Mouse (Mus musculus) spleen, adult 18-20 months (tissue): ENCODE results near the gene Nme8.

ENCODE experiments used
- DNase-seq, 2 experiments: peaks; one replicate each; pipeline ENCODE4 v3.0.0; 2022; ENCODE audit warnings: mixed read lengths in 2 of 2

Gene Nme8

GRCm38 (mm10) chr13:19697790-19698189 lies at the start of gene Nme8:
Nme8 (minus strand) TSS chr13:19697794.
- DNase-seq = no peak

GRCm38 (mm10) chr13:19745741-19746140 lies 48.1 kb upstream of the Nme8 start:
- DNase-seq = no peak

- DNase-seq = no peak
Observed at GRCm38 (mm10) chr13:19744536-19744935, 46.9 kb upstream of the Nme8 start.

- no peak for DNase-seq
Observed at GRCm38 (mm10) chr13:19734597-19734996, 37.0 kb upstream of the Nme8 start.

- DNase-seq = peak in 1 of 2 experiments; percentile 5
Observed at GRCm38 (mm10) chr13:19730826-19731225, 33.2 kb upstream of the Nme8 start.

GRCm38 (mm10) chr13:19718954-19719353 lies 21.4 kb upstream of the Nme8 start:
- no peak for DNase-seq

- DNase-seq = no peak
Observed at GRCm38 (mm10) chr13:19717201-19717600, 19.6 kb upstream of the Nme8 start.

GRCm38 (mm10) chr13:19703806-19704205 lies 6.2 kb upstream of the Nme8 start:
- no peak for DNase-seq

- no peak for DNase-seq
Observed at GRCm38 (mm10) chr13:19701443-19702078, 4.0 kb upstream of the Nme8 start.

- DNase-seq = no peak
Observed at GRCm38 (mm10) chr13:19700733-19701442, 3.3 kb upstream of the Nme8 start.

GRCm38 (mm10) chr13:19698524-19699173 lies 1.1 kb upstream of the Nme8 start:
- peak in 1 of 2 experiments; percentile 6 for DNase-seq

- DNase-seq = no peak
Observed at GRCm38 (mm10) chr13:19690417-19690816, 7.2 kb downstream of the Nme8 start.

- DNase-seq = no peak
Observed at GRCm38 (mm10) chr13:19689971-19690370, 7.6 kb downstream of the Nme8 start.

- peak in 1 of 2 experiments; percentile 36 for DNase-seq
Observed at GRCm38 (mm10) chr13:19684007-19684406, 13.6 kb downstream of the Nme8 start.

GRCm38 (mm10) chr13:19682879-19683640 lies 14.5 kb downstream of the Nme8 start:
- no peak for DNase-seq

- DNase-seq = no peak
Observed at GRCm38 (mm10) chr13:19674601-19675000, 23.0 kb downstream of the Nme8 start.

GRCm38 (mm10) chr13:19674025-19674424 lies 23.6 kb downstream of the Nme8 start:
- DNase-seq = no peak

GRCm38 (mm10) chr13:19668355-19669140 lies 29.0 kb downstream of the Nme8 start:
- DNase-seq = no peak

- DNase-seq = no peak
Observed at GRCm38 (mm10) chr13:19652405-19652804, 45.2 kb downstream of the Nme8 start.

- DNase-seq = no peak
Observed at GRCm38 (mm10) chr13:19649824-19650223, 47.8 kb downstream of the Nme8 start.

GRCm38 (mm10) chr13:19644225-19644624 lies 53.4 kb downstream of the Nme8 start:
- no peak for DNase-seq

GRCm38 (mm10) chr13:19643519-19643918 lies 54.1 kb downstream of the Nme8 start:
- DNase-seq = no peak
